Mouse (Mus musculus) intestine, embryonic 16.5 days (tissue): ENCODE measurements around the gene Ilkap. TPM values are rescaled to one million over a fixed set of nuclear protein-coding genes. Genes with fewer than 3 reads are reported as not detected.

Source experiments
- ATAC-seq: fragments of 200-750 bp; cut with Nextera tagmentation; 2 replicates; pipeline ENCODE4 v1.8.0; 2017; ENCODE audit warnings: moderate TSS enrichment, moderate library complexity
- H3K27ac ChIP-seq: fragments of 300-500 bp; sonication (generic); 2 replicates; pipeline ENCODE4 v1.5.1; 2014; ENCODE audit warnings: mild to moderate bottlenecking, low read length
- H3K27me3 ChIP-seq: fragments of 300-500 bp; sonication (generic); replicated peaks from 2 replicates; pipeline ENCODE4 v1.6.1; 2014; ENCODE audit warnings: low read length, control low read depth, mixed read lengths; ENCODE audit not compliant: control insufficient read depth, insufficient read depth
- H3K36me3 ChIP-seq: fragments of 300-500 bp; sonication (generic); 2 replicates; pipeline ENCODE4 v1.6.1; 2014; ENCODE audit warnings: low read length, control low read depth; ENCODE audit not compliant: control insufficient read depth, insufficient read depth
- H3K4me1 ChIP-seq: fragments of 300-500 bp; sonication (generic); 2 replicates; pipeline ENCODE4 v1.6.1; 2014; ENCODE audit warnings: low read length, control low read depth, mixed read lengths; ENCODE audit not compliant: control insufficient read depth, insufficient read depth
- H3K4me2 ChIP-seq: fragments of 300-500 bp; sonication (generic); 2 replicates; pipeline ENCODE4 v1.6.1; 2014; ENCODE audit warnings: low read depth, low read length, control low read depth
- H3K4me3 ChIP-seq: fragments of 300-500 bp; sonication (generic); 2 replicates; pipeline ENCODE4 v1.5.1; 2014; ENCODE audit warnings: mild to moderate bottlenecking, low read length
- H3K9ac ChIP-seq: fragments of 300-500 bp; sonication (generic); 2 replicates; pipeline ENCODE4 v1.6.1; 2014; ENCODE audit warnings: low read depth, low read length
- H3K9me3 ChIP-seq: fragments of 300-500 bp; sonication (generic); 2 replicates; pipeline ENCODE4 v1.6.1; 2016; ENCODE audit warnings: low read length, control low read depth; ENCODE audit not compliant: control insufficient read depth
- WGBS: fragments of 180-500 bp; shearing (Covaris S2); extraction: QIAGEN DNeasy Blood & Tissue Kit; methylation state at CpG from one replicate; pipeline ENCODE4 v1.1.7; 2014; 5-methylcytosine and 5-hydroxymethylcytosine counted together
- polyA plus RNA-seq: library from polyadenylated mRNA; unstranded; fragments of >200 nt; fragmentation: Nextera tagmentation; extraction: Ambion mirVana; gene quantifications from 2 replicates; pipeline ENCODE4 v1.2.1, GENCODE M21; 2015

Gene Ilkap
- polyA plus RNA-seq, 1 experiment from 2014 or later: 112 TPM

- Histone ChIP-seq H3K4me2 (no peak overlapping the region), H3K4me3 (no peak overlapping the region), H3K27me3 (no peaks in the 10 kb centered on the region), H3K36me3 (peaks cover 13% of the 10 kb centered on the region), H3K4me1 (peaks cover 16% of the 10 kb centered on the region), H3K9ac (no peak overlapping the region), H3K27ac (no peak overlapping the region), H3K9me3 (no peaks in the 10 kb centered on the region)
- no peak for ATAC-seq
- WGBS: 48% methylated on average over 1 of the region's 1 CpGs
These were observed 19.4 kb upstream of the Ilkap start for GRCm38 (mm10) chr1:91417991-91418390.

- H3K27me3 ChIP-seq: no peaks in the 10 kb centered on the region
- H3K4me3 ChIP-seq: no peak overlapping the region
- no peaks in the 10 kb centered on the region for H3K9me3 ChIP-seq
- 76% methylated on average over 5 of the region's 5 CpGs for WGBS
- no peak for ATAC-seq
- peak overlapping the region; percentile 26 for H3K27ac ChIP-seq
- peaks cover 26% of the 10 kb centered on the region for H3K4me1 ChIP-seq
- no peak overlapping the region for H3K4me2 ChIP-seq
- peaks cover 8% of the 10 kb centered on the region; the same call in 1 of the 2 replicates for H3K36me3 ChIP-seq
- H3K9ac ChIP-seq: no peak overlapping the region; the same call in 1 of the 2 replicates
These were observed 16.7 kb upstream of the Ilkap start for GRCm38 (mm10) chr1:91415311-91415710.

GRCm38 (mm10) chr1:91414903-91415302 is 16.3 kb upstream of the Ilkap start:
- Histone ChIP-seq H3K36me3 (peaks cover 8% of the 10 kb centered on the region; the same call in 1 of the 2 replicates), H3K4me3 (no peak overlapping the region), H3K4me1 (peaks cover 26% of the 10 kb centered on the region), H3K9me3 (no peaks in the 10 kb centered on the region), H3K27ac (peak overlapping the region; percentile 94), H3K9ac (peak overlapping the region; percentile 68), H3K27me3 (no peaks in the 10 kb centered on the region), H3K4me2 (no peak overlapping the region)
- ATAC-seq: no peak
- WGBS: 70% methylated on average over 4 of the region's 4 CpGs

- H3K4me2 ChIP-seq: peak within 1 kb of the TSS; percentile 96
- H3K36me3 ChIP-seq: peaks cover 5% of the 10 kb centered on the region; the same call in 1 of the 2 replicates
- peak; percentile 22 for ATAC-seq
- peak within 1 kb of the TSS; percentile 92 for H3K9ac ChIP-seq
- H3K4me1 ChIP-seq: peaks cover 26% of the 10 kb centered on the region
- peak within 1 kb of the TSS; percentile 94 for H3K27ac ChIP-seq
- peak within 1 kb of the TSS; percentile 90 for H3K4me3 ChIP-seq
- H3K27me3 ChIP-seq: no peaks in the 10 kb centered on the region
- H3K9me3 ChIP-seq: no peaks in the 10 kb centered on the region
- WGBS: under 1% methylated on average over 39 of the region's 39 CpGs
These were observed 15.4 kb upstream of the Ilkap start, which contains the start of gene Hes6 for GRCm38 (mm10) chr1:91413898-91414594. TSS of gene Hes6 (minus strand) at chr1:91414038.

- H3K9me3 ChIP-seq: no peaks in the 10 kb centered on the region
- H3K27me3 ChIP-seq: no peaks in the 10 kb centered on the region
- peak overlapping the region; percentile 90 for H3K4me3 ChIP-seq
- peak overlapping the region; percentile 96 for H3K4me2 ChIP-seq
- ATAC-seq: peak; percentile 17; the same call in 1 of the 2 replicates
- peaks cover 26% of the 10 kb centered on the region for H3K4me1 ChIP-seq
- WGBS: under 1% methylated on average over 14 of the region's 14 CpGs
- H3K9ac ChIP-seq: peak overlapping the region; percentile 68
- H3K27ac ChIP-seq: peak overlapping the region; percentile 94
- peaks cover 5% of the 10 kb centered on the region; the same call in 1 of the 2 replicates for H3K36me3 ChIP-seq
These were observed 14.9 kb upstream of the Ilkap start for GRCm38 (mm10) chr1:91413536-91413897.

GRCm38 (mm10) chr1:91413030-91413506 is 14.5 kb upstream of the Ilkap start:
- Histone ChIP-seq H3K4me2 (peak overlapping the region; percentile 96), H3K9ac (peak overlapping the region; percentile 92), H3K9me3 (no peaks in the 10 kb centered on the region), H3K36me3 (peaks cover 4% of the 10 kb centered on the region; the same call in 1 of the 2 replicates), H3K27ac (peak overlapping the region; percentile 94), H3K4me1 (peaks cover 26% of the 10 kb centered on the region), H3K27me3 (no peaks in the 10 kb centered on the region), H3K4me3 (peak overlapping the region; percentile 90)
- peak; percentile 96 for ATAC-seq
- WGBS: under 1% methylated on average over 34 of the region's 34 CpGs

GRCm38 (mm10) chr1:91412286-91413029 is 13.8 kb upstream of the Ilkap start:
- Histone ChIP-seq H3K9me3 (no peaks in the 10 kb centered on the region), H3K36me3 (no peaks in the 10 kb centered on the region), H3K4me2 (peak overlapping the region; percentile 96), H3K27me3 (no peaks in the 10 kb centered on the region), H3K4me3 (peak overlapping the region; percentile 90), H3K27ac (peak overlapping the region; percentile 91), H3K4me1 (peaks cover 26% of the 10 kb centered on the region), H3K9ac (peak overlapping the region; percentile 92)
- ATAC-seq: peak; percentile 63
- WGBS: 6% methylated on average over 64 of the region's 65 CpGs

GRCm38 (mm10) chr1:91411631-91412285 is 13.1 kb upstream of the Ilkap start:
- Histone ChIP-seq H3K27ac (no peak overlapping the region), H3K4me2 (peak overlapping the region; percentile 96), H3K36me3 (no peaks in the 10 kb centered on the region), H3K9ac (peak overlapping the region; percentile 92), H3K4me1 (peaks cover 26% of the 10 kb centered on the region), H3K4me3 (peak overlapping the region; percentile 90), H3K9me3 (no peaks in the 10 kb centered on the region), H3K27me3 (no peaks in the 10 kb centered on the region)
- 62% methylated on average over 8 of the region's 8 CpGs for WGBS
- ATAC-seq: no peak

GRCm38 (mm10) chr1:91407819-91408218 is 9.2 kb upstream of the Ilkap start:
- H3K27ac ChIP-seq: no peak overlapping the region
- no peaks in the 10 kb centered on the region for H3K27me3 ChIP-seq
- no peaks in the 10 kb centered on the region for H3K36me3 ChIP-seq
- H3K4me3 ChIP-seq: no peak overlapping the region
- WGBS: 83% methylated on average over 4 of the region's 4 CpGs
- peaks cover 10% of the 10 kb centered on the region for H3K4me1 ChIP-seq
- no peak for ATAC-seq
- H3K4me2 ChIP-seq: no peak overlapping the region
- no peak overlapping the region for H3K9ac ChIP-seq
- no peaks in the 10 kb centered on the region for H3K9me3 ChIP-seq
